Mouse (Mus musculus) forebrain, postnatal 0 days (tissue): ENCODE measurements around the gene Olfm1. TPM values are rescaled to one million over a fixed set of nuclear protein-coding genes. Genes with fewer than 3 reads are reported as not detected.

Source experiments
- ATAC-seq: fragments of 200-750 bp; cut with Nextera tagmentation; 2 replicates; pipeline ENCODE4 v1.8.0; 2017; ENCODE audit warnings: mild to moderate bottlenecking, moderate library complexity
- DNase-seq: peaks from one replicate; pipeline ENCODE4 v3.0.0-alpha.2; 2015
- H3K27ac ChIP-seq: fragments of 300-500 bp; sonication (generic); 2 replicates; pipeline ENCODE4 v1.5.1; 2014; ENCODE audit warnings: low read depth, mild to moderate bottlenecking, antibody characterized with exemption, low read length, moderate library complexity, mixed read lengths
- H3K27me3 ChIP-seq: fragments of 300-500 bp; sonication (generic); 2 replicates; pipeline ENCODE4 v1.6.1; 2014; ENCODE audit warnings: mild to moderate bottlenecking, low read length, mixed read lengths; ENCODE audit not compliant: insufficient read depth
- H3K36me3 ChIP-seq: fragments of 300-500 bp; sonication (generic); 2 replicates; pipeline ENCODE4 v1.6.1; 2014; ENCODE audit warnings: mild to moderate bottlenecking, moderate library complexity; ENCODE audit not compliant: insufficient read depth
- H3K4me1 ChIP-seq: fragments of 300-500 bp; sonication (generic); 2 replicates; pipeline ENCODE4 v1.6.1; 2014; ENCODE audit warnings: antibody characterized with exemption; ENCODE audit not compliant: insufficient read depth
- H3K4me2 ChIP-seq: fragments of 300-500 bp; sonication (generic); 2 replicates; pipeline ENCODE4 v1.6.1; 2014; ENCODE audit warnings: low read depth, mild to moderate bottlenecking, moderate library complexity
- H3K4me3 ChIP-seq: fragments of 300-500 bp; sonication (generic); 2 replicates; pipeline ENCODE4 v1.5.1; 2014; ENCODE audit warnings: low read depth, low read length, mixed read lengths
- H3K9ac ChIP-seq: fragments of 300-500 bp; sonication (generic); 2 replicates; pipeline ENCODE4 v1.6.1; 2014; ENCODE audit warnings: mild to moderate bottlenecking
- H3K9me3 ChIP-seq: fragments of 300-500 bp; sonication (generic); 2 replicates; pipeline ENCODE4 v1.6.1; 2016; ENCODE audit warnings: low read length
- CTCF ChIP-seq: sonication (generic); IDR thresholded peaks from 2 replicates; pipeline ENCODE4 v1.5.1; 2016; ENCODE audit warnings: antibody characterized with exemption, control low read depth, low read depth
- WGBS: fragments of 180-500 bp; shearing (Covaris S2); extraction: QIAGEN DNeasy Blood & Tissue Kit; methylation state at CpG from one replicate; pipeline ENCODE4 v1.1.7; 2014; 5-methylcytosine and 5-hydroxymethylcytosine counted together
- polyA plus RNA-seq: library from polyadenylated mRNA; unstranded; fragments of >200 nt; fragmentation: Nextera tagmentation; extraction: Ambion mirVana; gene quantifications from 2 replicates; pipeline ENCODE4 v1.2.1, GENCODE M21; 2015
- total RNA-seq: library from RNA; depleted of rRNA; stranded (reverse); fragments of >200 nt; gene quantifications from 2 replicates; pipeline ENCODE4 v1.2.3, GENCODE M21; 2014

Gene Olfm1
- total and polyA plus RNA-seq, 2 experiments from 2014 or later: 344 to 444 TPM

DNA sequence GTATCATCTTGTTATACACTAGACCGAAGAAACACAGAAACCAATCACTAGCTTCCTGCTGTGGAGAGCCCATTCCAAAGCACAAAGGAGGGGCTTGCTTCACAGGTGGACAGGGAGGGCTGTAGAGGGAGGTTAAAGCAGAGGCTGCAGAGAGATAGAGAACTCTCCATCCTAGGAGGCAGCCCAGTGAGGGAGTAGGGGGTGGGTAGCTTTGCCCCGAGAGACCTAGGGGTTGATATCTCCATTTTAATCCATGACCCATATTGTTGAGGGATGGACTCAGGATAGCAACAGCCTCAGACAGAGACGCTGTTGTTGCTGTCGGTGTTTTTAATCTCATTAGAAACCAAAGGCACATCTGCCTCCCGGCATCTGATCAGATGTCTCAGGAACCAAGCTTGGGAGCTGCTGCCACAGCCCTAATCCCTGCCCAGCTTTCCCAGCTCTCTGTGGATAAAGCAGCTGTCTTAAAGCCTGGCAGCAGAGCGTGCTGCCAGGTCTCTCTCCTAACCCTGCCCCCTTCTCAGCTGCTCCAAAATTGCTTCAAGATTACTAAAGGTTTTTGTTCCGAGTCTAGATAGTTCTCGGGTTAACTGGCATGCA, 34.9 kb downstream of the Olfm1 start:
- TF ChIP-seq CTCF: no peak
- peak; percentile 75 for ATAC-seq
- WGBS: 13% methylated on average over 8 of the region's 8 CpGs
- Histone ChIP-seq H3K27ac (peak overlapping the region; percentile 9; the same call in 1 of the 2 replicates), H3K4me3 (no peak overlapping the region), H3K36me3 (peaks cover 31% of the 10 kb centered on the region), H3K4me2 (no peak overlapping the region), H3K9ac (no peak overlapping the region), H3K9me3 (no peaks in the 10 kb centered on the region), H3K4me1 (peaks cover 8% of the 10 kb centered on the region; the same call in 1 of the 2 replicates), H3K27me3 (no peaks in the 10 kb centered on the region)
- DNase-seq: peak; percentile 57

DNA sequence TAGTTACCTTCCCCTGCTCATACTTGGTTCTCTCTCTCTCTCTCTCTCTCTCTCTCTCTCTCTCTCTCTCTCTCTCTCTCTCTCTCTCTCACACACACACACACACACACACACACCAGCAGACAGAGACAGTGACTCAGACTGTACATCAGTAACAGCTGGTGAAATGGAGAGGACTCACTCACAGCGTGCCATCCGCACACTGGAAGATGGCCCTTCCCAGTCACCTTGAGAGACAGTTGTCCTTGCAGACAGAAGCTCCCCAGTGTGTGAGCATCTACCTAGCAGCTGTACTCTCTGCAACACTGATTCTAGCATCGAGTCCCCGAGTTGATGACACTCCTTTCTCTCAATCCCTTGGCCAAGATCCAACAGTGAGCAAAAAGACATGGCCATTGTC, 35.6 kb downstream of the Olfm1 start:
- TF ChIP-seq CTCF: no peak
- whole genome bisulfite sequencing: 76% methylated on average over 4 of the region's 4 CpGs
- no peaks in the 10 kb centered on the region for H3K9me3 ChIP-seq
- H3K27ac ChIP-seq: no peak overlapping the region
- peaks cover 8% of the 10 kb centered on the region; the same call in 1 of the 2 replicates for H3K4me1 ChIP-seq
- no peaks in the 10 kb centered on the region for H3K27me3 ChIP-seq
- H3K4me3 ChIP-seq: no peak overlapping the region
- ATAC-seq (no peak), DNase-seq (no peak)
- H3K9ac ChIP-seq: no peak overlapping the region
- no peak overlapping the region for H3K4me2 ChIP-seq
- peaks cover 25% of the 10 kb centered on the region for H3K36me3 ChIP-seq

DNA sequence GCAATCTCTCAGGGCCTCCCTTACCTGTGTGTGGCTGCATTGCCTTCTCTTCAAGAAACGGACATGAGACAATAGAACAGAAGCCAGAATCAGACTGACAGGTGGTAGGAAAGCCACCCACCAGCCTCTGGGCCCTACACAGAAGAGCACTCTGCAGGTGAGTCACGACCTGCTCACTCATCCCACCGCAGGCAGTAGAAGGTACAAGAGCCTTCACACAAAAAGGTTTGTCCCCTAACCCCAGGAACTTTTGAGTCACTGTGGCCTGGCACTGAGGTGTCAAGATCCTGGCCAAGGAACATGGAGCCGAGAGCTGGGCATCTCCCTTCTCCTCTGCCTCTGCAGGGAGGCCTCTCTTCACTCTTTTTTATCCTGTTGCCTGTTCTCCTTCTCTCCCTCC, 42.3 kb downstream of the Olfm1 start:
- TF ChIP-seq CTCF: no peak
- WGBS: 71% methylated on average over 4 of the region's 4 CpGs
- peaks cover 11% of the 10 kb centered on the region for H3K36me3 ChIP-seq

DNA sequence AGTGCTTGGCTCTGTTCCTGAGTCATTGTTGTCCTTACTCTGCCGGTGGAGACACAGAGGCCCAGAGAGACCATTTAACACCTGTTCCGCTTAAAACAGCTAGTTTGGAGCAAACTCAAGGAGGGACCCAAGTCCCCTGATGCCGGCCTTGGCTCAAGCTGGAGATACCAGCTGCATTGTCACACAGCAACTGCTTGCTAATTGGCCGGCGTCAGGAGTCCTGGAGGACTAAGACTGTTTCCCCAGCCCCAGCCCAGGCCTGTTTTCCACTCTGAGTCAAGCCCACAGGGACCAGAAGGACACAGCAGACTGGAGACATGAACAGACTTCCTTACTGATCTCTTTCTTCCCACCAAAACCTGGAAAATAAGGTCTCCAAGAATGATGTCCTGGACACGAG, 43.7 kb downstream of the Olfm1 start:
- Histone ChIP-seq H3K27ac (no peak overlapping the region), H3K36me3 (no peaks in the 10 kb centered on the region), H3K4me2 (no peak overlapping the region), H3K27me3 (no peaks in the 10 kb centered on the region), H3K9ac (no peak overlapping the region), H3K9me3 (no peaks in the 10 kb centered on the region), H3K4me1 (no peaks in the 10 kb centered on the region), H3K4me3 (no peak overlapping the region)
- no peak for TF ChIP-seq CTCF
- 68% methylated on average over 6 of the region's 6 CpGs for WGBS
- DNase-seq: no peak
- ATAC-seq: no peak

More for the DNA sequence above, 42.3 kb downstream of the Olfm1 start:
- no peaks in the 10 kb centered on the region for H3K4me1 ChIP-seq
- no peak overlapping the region for H3K4me2 ChIP-seq
- H3K27me3 ChIP-seq: no peaks in the 10 kb centered on the region
- no peak overlapping the region for H3K27ac ChIP-seq
- DNase-seq: no peak
- H3K9me3 ChIP-seq: no peaks in the 10 kb centered on the region
- no peak for ATAC-seq
- H3K9ac ChIP-seq: no peak overlapping the region
- H3K4me3 ChIP-seq: no peak overlapping the region

DNA sequence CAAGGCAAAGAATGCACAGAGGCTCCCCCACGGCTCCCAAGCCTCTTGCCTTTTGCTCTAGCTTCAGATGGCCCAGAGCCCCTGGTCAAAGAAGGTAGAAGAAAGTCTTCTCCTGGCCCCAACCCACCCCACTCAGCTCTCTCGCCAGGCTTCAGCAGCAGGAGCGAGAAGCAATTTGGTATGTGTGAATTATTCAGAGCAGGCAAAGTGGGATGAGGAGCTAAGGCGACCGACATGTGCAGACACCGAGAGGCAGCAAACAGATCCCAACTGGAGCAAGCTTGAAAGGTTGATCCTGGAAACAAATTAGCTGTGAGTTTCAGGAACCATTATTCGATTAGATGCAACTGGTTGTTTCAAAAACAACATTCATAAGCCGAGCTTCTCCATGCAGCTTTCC, 46.8 kb downstream of the Olfm1 start:
- Histone ChIP-seq H3K9ac (no peak overlapping the region), H3K9me3 (no peaks in the 10 kb centered on the region), H3K4me3 (no peak overlapping the region), H3K36me3 (no peaks in the 10 kb centered on the region), H3K4me2 (no peak overlapping the region), H3K4me1 (no peaks in the 10 kb centered on the region), H3K27me3 (no peaks in the 10 kb centered on the region), H3K27ac (no peak overlapping the region)
- TF ChIP-seq CTCF: no peak
- WGBS: 61% methylated on average over 8 of the region's 8 CpGs
- ATAC-seq (no peak), DNase-seq (no peak)

DNA sequence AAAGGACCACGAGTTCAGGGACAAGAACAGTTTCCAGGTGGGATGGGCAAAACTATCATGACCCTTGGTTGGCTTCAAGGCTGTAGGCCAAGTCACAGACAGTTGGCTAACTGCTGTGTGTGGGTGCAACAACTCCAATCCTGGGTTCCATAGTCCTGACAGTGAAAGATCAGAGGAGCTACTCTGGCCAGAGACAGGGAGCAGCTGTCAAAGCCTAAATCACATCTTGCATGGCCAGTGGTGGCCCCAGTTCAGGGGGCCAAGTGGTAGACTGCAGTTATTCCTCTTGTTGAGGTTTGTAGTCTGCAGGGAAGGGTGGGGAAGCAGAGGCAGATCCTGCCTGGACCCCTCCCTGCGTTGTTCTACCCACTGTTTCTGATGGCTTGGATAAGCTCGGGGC, 48.1 kb downstream of the Olfm1 start:
- DNase-seq: no peak
- Histone ChIP-seq H3K4me3 (no peak overlapping the region), H3K4me1 (no peaks in the 10 kb centered on the region), H3K9me3 (no peaks in the 10 kb centered on the region), H3K36me3 (no peaks in the 10 kb centered on the region), H3K27ac (no peak overlapping the region), H3K9ac (no peak overlapping the region), H3K27me3 (no peaks in the 10 kb centered on the region), H3K4me2 (no peak overlapping the region)
- no peak for ATAC-seq
- WGBS: 80% methylated on average over 3 of the region's 3 CpGs
- TF ChIP-seq CTCF: no peak

DNA sequence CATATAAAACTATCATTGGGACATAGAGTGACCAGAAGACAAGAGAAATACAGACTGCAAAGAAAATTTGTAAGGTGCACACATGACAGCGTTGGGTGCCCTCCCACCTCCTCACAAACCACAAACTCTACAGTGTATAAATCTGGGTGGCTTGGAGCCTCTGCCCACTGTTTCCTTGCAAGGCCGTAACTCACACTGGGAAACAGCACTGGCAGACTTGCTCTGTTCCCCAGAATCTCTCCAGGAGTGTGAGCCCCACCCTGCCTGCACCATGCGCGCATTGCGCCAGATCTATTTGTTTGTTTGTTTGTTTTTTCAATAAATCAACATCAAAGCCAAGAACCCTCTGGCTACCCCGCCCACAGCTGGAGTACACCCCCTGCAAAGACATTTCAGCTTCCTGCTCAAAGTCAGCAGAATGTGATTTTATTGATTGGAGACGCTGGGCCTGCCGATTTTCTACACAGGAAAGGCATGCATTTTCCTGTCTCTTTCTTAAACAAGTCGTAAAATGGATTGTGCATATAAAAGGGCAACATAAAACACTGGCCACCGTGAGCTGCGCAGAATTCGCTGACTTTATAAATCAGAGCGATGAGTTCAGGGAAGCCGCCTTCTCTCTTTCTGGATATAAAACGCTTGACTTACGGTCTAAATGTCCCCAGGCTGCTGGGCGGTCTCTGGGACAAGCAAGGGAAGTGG, 48.9 kb downstream of the Olfm1 start:
- TF ChIP-seq CTCF: no peak
- Histone ChIP-seq H3K27me3 (no peaks in the 10 kb centered on the region), H3K9me3 (no peaks in the 10 kb centered on the region), H3K36me3 (no peaks in the 10 kb centered on the region), H3K9ac (no peak overlapping the region), H3K27ac (no peak overlapping the region), H3K4me3 (no peak overlapping the region), H3K4me2 (no peak overlapping the region), H3K4me1 (no peaks in the 10 kb centered on the region)
- 83% methylated on average over 17 of the region's 17 CpGs for WGBS
- DNase-seq (no peak), ATAC-seq (no peak)
